20 mouse cellular contexts compared by ENCODE assay signal in genomic region chr8:73172661-73173060, GRCm38 (mm10).
DNase-seq lines count a peak whose midpoint lies in the region; ATAC-seq lines count a peak whose summit lies in the region.
"Had no signal": no experiment of that assay in that cellular context is flagged by ENCODE, and none has a peak within 500 bp of the region (broad histone marks: within the 10 kb centered on the region; RNA-seq: fewer than 3 reads in every experiment).

No protein-coding gene starts in this region.

- no peak for ATAC-seq in activated CD4-positive, CD25-positive, alpha-beta regulatory T cell, adult 4 months
- ATAC-seq: CD4-positive, CD25-positive, alpha-beta regulatory T cell, adult 4 months; Patski had no signal

- DNase-seq in retina, adult 2 months (ENCODE audit: low read depth, low spot score) = peak; percentile 64
- peak; percentile 3 for DNase-seq in retina, embryonic 14.5 days (ENCODE audit: low spot score)
- DNase-seq in retina, postnatal 1 day = peak; percentile 57
- peak; percentile 41 for DNase-seq in retina, postnatal 7 days (ENCODE audit: low read depth, low spot score)
- no peak for DNase-seq in heart, adult 8-10 months (ENCODE audit: low spot score)
- no peak for DNase-seq in thymus, adult 18-20 months
- DNase-seq in lung, postnatal 25 days (ENCODE audit: low spot score) = no peak
- DNase-seq: adrenal gland, adult 2 months; adrenal gland, adult 8-10 months; adrenal gland, postnatal 10 days; adrenal gland, postnatal 14 days; adrenal gland, postnatal 25 days; adrenal gland, postnatal 36 days; B cell, adult 2 months; cerebellum, adult 11 months; cerebellum, adult 11-12 months; cerebellum, adult 18-20 months had no signal

Comparison
In these comparisons a context has a peak if more than half of its experiments do, and no peak if none do; other contexts are left out.
1. DNase-seq: peak in retina, adult 2 months (single experiment), retina, embryonic 14.5 days (single experiment), retina, postnatal 1 day (single experiment) and retina, postnatal 7 days (single experiment); none in heart, adult 8-10 months (single experiment), thymus, adult 18-20 months (0 of 2) and lung, postnatal 25 days (single experiment).